Mouse (Mus musculus) liver, adult 2 months (tissue): ENCODE measurements around the gene Fut9. TPM values are rescaled to one million over a fixed set of nuclear protein-coding genes. Genes with fewer than 3 reads are reported as not detected.

ENCODE experiments used
- DNase-seq: peaks from one replicate; pipeline ENCODE4 v3.0.0-alpha.2; 2011; ENCODE audit warnings: low read depth, low spot score; ENCODE audit errors: extremely low read depth
- H3K27ac ChIP-seq: fragments of 200-500 bp; replicated peaks from 2 replicates; pipeline ENCODE4 v1.5.1; 2012; ENCODE audit warnings: low read depth, mild to moderate bottlenecking, control low read depth, inconsistent platforms, low read length; ENCODE audit not compliant: insufficient read depth
- H3K27me3 ChIP-seq: fragments of 200-500 bp; 2 replicates; pipeline ENCODE4 v1.6.1; 2012; ENCODE audit warnings: mild to moderate bottlenecking, moderate library complexity, low read length, inconsistent platforms; ENCODE audit not compliant: control insufficient read depth, insufficient read depth
- H3K36me3 ChIP-seq: fragments of 200-500 bp; 2 replicates; pipeline ENCODE4 v1.6.1; 2012; ENCODE audit warnings: low read length, inconsistent platforms; ENCODE audit not compliant: control insufficient read depth, insufficient read depth
- H3K4me1 ChIP-seq: fragments of 200-500 bp; 2 replicates; pipeline ENCODE4 v1.6.1; 2011; ENCODE audit warnings: low read length; ENCODE audit not compliant: control insufficient read depth, insufficient read depth
- H3K4me3 ChIP-seq: fragments of 200-500 bp; 2 replicates; pipeline ENCODE4 v1.5.1; 2011; ENCODE audit warnings: low read depth, mild to moderate bottlenecking, control low read depth, low read length, moderate library complexity; ENCODE audit not compliant: insufficient read depth
- H3K79me2 ChIP-seq: fragments of 200-500 bp; 2 replicates; pipeline ENCODE4 v1.6.1; 2012; ENCODE audit warnings: inconsistent platforms, mild to moderate bottlenecking, low read length, moderate library complexity; ENCODE audit not compliant: control insufficient read depth, insufficient read depth
- H3K9ac ChIP-seq: fragments of 200-500 bp; 2 replicates; pipeline ENCODE4 v1.6.1; 2012; ENCODE audit warnings: low read depth, mild to moderate bottlenecking, control low read depth, inconsistent platforms, low read length
- CTCF ChIP-seq: fragments of 200-500 bp; IDR thresholded peaks from 2 replicates; pipeline ENCODE4 v1.5.1; 2011; ENCODE audit warnings: low read depth, low read length, control low read depth
- POLR2A ChIP-seq: fragments of 200-500 bp; IDR thresholded peaks from 2 replicates; pipeline ENCODE4 v1.6.1; 2011; ENCODE audit warnings: low read length, control low read depth; ENCODE audit not compliant: insufficient read depth; ENCODE audit errors: extremely low read depth
- WGBS: fragments of 180-500 bp; shearing (Covaris S2); methylation state at CpG from one replicate; pipeline ENCODE4 v1.1.7; 2018; 5-methylcytosine and 5-hydroxymethylcytosine counted together
- polyA plus RNA-seq: library from polyadenylated mRNA; depleted of rRNA; stranded (reverse); fragments of >200 nt; gene quantifications from 2 replicates; pipeline ENCODE4 v1.2.3, GENCODE M21; 2012
- total RNA-seq: library from RNA; depleted of rRNA; stranded (reverse); fragments of >200 nt; gene quantifications from 2 replicates; pipeline ENCODE4 v1.2.3, GENCODE M21; 2014

Fut9 gene
- total and polyA plus RNA-seq, 2 experiments: not detected

DNA sequence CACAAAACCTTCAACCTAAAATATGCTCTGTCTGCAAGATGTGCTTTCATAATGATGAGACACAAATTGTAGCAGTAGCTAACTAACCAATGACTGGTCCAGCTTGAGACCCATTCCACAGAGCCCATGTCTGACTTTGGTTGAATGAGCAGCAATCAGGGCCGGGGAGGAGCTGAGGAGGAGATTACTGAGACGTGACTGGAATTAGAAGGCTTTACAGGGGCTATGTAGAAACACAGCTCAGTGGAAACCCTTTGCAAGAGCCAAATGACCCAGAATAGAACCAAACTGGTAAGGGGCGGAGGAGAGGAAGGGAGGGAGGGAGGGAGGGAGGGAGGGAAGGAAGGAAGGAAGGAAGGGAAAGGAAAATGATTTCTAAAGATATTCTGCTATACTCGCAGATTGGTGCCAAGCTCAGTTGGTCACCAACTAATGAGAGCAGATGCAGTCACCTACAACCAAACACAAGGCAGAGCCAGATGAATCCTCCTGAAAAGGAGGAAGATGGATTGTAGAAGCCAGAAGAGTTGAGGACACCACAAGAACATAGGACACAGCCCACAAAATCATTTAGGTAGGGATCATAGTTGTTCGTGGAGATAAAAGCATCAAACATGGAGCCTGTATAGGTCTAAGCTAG lies 42.0 kb downstream of the Fut9 start:
- no peak for DNase-seq
- no peaks in the 10 kb centered on the region for H3K27me3 ChIP-seq
- H3K79me2 ChIP-seq: no peaks in the 10 kb centered on the region
- H3K27ac ChIP-seq: no peak overlapping the region
- H3K36me3 ChIP-seq: no peaks in the 10 kb centered on the region
- H3K9ac ChIP-seq: no peak overlapping the region
- no peaks in the 10 kb centered on the region for H3K4me1 ChIP-seq
- no peak overlapping the region for H3K4me3 ChIP-seq
- 78% methylated on average over 4 of the region's 5 CpGs for WGBS
- TF ChIP-seq POLR2A (no peak), CTCF (no peak)

DNA sequence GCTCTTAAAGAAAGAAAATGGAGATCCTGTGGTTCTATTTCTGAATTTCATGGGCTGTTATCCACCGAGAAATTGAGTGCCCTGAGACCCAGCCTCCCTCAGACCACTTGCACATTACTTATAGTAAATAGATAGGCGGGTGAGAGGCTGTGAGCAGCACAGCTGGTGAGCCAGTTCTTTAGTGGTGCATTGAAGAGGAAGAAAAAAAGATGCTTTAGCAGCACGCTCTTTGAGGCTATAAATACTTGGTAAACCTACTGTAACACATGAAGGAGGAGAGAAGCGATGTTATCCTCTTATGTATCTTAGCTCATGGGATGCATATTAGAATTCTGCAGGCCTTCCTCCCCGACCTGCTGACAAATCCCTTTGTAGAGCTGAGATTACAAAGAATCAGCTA lies 58.5 kb downstream of the Fut9 start:
- H3K27ac ChIP-seq: no peak overlapping the region
- TF ChIP-seq POLR2A (no peak), CTCF (no peak)
- H3K9ac ChIP-seq: no peak overlapping the region
- 65% methylated on average over 5 of the region's 5 CpGs for WGBS
- no peaks in the 10 kb centered on the region for H3K79me2 ChIP-seq
- no peak overlapping the region for H3K4me3 ChIP-seq
- no peaks in the 10 kb centered on the region for H3K36me3 ChIP-seq
- H3K27me3 ChIP-seq: no peaks in the 10 kb centered on the region
- H3K4me1 ChIP-seq: no peaks in the 10 kb centered on the region
- no peak for DNase-seq

DNA sequence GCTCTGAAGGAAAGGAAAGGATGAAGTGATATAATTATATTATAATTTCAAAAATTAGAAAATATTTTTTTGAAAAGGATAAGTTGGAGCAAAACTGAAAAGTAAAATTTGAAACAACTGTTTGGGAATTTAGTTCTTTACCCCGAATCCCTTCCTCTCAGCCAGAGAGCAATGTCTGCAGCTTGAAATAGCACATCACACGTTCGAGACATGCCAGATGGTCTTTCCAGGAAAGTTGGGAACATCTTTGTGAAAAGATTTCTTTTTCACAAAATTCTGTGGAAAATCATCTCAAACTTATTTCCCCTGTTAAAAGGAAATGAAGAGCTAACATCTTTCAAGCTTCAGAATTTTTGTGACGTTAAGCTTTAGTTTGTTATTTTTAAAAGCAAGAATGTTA lies 61.3 kb downstream of the Fut9 start:
- H3K27ac ChIP-seq: no peak overlapping the region
- H3K9ac ChIP-seq: no peak overlapping the region
- no peak overlapping the region for H3K4me3 ChIP-seq
- TF ChIP-seq CTCF (no peak), POLR2A (no peak)
- no peaks in the 10 kb centered on the region for H3K79me2 ChIP-seq
- 76% methylated on average over 4 of the region's 4 CpGs for WGBS
- no peaks in the 10 kb centered on the region for H3K36me3 ChIP-seq
- no peak for DNase-seq
- H3K4me1 ChIP-seq: no peaks in the 10 kb centered on the region
- H3K27me3 ChIP-seq: no peaks in the 10 kb centered on the region

DNA sequence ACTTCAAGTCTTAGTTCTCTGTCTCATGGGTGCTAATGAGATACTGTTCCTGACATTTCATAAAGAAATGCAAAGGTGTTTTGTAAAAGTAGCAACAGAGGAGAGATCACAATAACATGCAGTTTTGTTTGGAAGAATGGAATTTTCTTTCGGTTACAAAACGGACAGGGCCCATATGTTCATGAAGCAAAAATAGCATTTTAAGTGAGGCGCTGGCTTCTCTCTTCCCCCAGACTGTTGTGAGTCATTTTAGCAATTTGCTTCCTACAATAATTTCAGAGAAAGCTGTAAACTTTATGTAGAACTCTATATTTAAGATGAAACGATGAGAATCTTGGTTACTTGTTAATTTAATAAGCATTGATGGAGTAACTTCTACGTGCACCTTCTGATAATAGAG lies 78.5 kb downstream of the Fut9 start:
- WGBS: 80% methylated on average over 5 of the region's 5 CpGs
- H3K79me2 ChIP-seq: no peaks in the 10 kb centered on the region
- H3K4me1 ChIP-seq: no peaks in the 10 kb centered on the region
- TF ChIP-seq POLR2A (no peak), CTCF (no peak)
- H3K9ac ChIP-seq: no peak overlapping the region
- no peaks in the 10 kb centered on the region for H3K36me3 ChIP-seq
- no peak overlapping the region for H3K27ac ChIP-seq
- DNase-seq: no peak
- no peak overlapping the region for H3K4me3 ChIP-seq
- no peaks in the 10 kb centered on the region for H3K27me3 ChIP-seq

DNA sequence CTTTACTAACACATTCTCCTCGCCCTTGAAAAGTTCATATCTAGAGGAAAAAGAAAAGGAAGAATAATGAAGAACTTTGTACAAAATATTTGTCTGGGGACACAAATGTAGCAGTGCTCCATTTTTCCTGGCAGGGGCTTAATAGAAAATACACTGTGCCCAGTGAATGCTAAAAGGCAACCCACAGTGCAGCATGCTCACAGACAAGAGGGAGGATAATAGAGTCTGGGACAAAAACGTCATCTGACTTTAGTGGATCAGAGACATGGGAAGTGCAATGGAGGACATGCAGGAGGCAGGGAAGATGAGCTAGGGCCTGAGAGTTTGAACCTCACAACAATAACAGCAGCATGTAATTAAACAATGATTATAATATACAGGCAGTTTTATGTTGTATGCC lies 86.1 kb downstream of the Fut9 start:
- no peak overlapping the region for H3K4me3 ChIP-seq
- no peaks in the 10 kb centered on the region for H3K27me3 ChIP-seq
- WGBS: 62% methylated on average over 2 of the region's 2 CpGs
- no peaks in the 10 kb centered on the region for H3K79me2 ChIP-seq
- no peak for TF ChIP-seq POLR2A
- no peak for TF ChIP-seq CTCF
- no peak for DNase-seq
- H3K27ac ChIP-seq: no peak overlapping the region
- H3K9ac ChIP-seq: no peak overlapping the region
- no peaks in the 10 kb centered on the region for H3K4me1 ChIP-seq
- H3K36me3 ChIP-seq: no peaks in the 10 kb centered on the region

DNA sequence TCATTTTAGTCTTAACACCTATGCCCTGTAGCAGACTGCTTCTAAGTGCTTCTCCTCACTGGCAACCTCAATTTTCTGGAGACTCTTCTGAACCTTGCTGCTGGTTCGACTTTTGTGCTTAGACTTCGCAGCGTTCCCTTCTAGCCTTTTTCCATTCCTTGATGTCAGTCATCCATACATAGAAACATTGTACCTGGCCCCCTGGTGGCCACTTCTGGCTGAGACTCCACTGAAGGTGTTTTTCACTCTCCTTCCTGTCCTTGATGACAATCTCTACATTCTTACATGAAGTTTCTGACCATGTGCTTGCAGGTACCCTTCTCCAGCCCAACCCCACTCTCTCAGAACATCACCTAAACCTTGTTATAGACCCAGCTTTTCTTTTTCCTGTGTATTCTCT lies 115.1 kb downstream of the Fut9 start:
- Histone ChIP-seq H3K27ac (no peak overlapping the region), H3K9ac (no peak overlapping the region), H3K4me3 (no peak overlapping the region), H3K36me3 (no peaks in the 10 kb centered on the region), H3K27me3 (no peaks in the 10 kb centered on the region), H3K79me2 (no peaks in the 10 kb centered on the region), H3K4me1 (no peaks in the 10 kb centered on the region)
- 83% methylated on average over 3 of the region's 3 CpGs for WGBS
- DNase-seq: peak; percentile 1
- TF ChIP-seq CTCF: peak; percentile 9; the same call in 1 of the 2 replicates
- no peak for TF ChIP-seq POLR2A
